Mouse (Mus musculus) liver, postnatal 0 days (tissue): Measurements from ENCODE around the gene Mrps12. TPM values are rescaled to one million over a fixed set of nuclear protein-coding genes. Genes with fewer than 3 reads are reported as not detected.
"Not testable (repeated sequence)": the region's sequence is repeated elsewhere in the genome, so short reads cannot be mapped to it uniquely, and the experiment has no call there.

Experiments used
- ATAC-seq: fragments of 200-750 bp; cut with Nextera tagmentation; 2 replicates; pipeline ENCODE4 v1.8.0; 2017; ENCODE audit warnings: mild to moderate bottlenecking, moderate library complexity
- DNase-seq: peaks from one replicate; pipeline ENCODE4 v3.0.0-alpha.2; 2016
- H3K27ac ChIP-seq: fragments of 300-500 bp; sonication (generic); 2 replicates; pipeline ENCODE4 v1.5.1; 2014; ENCODE audit warnings: antibody characterized with exemption, moderate library complexity, mild to moderate bottlenecking, low read depth
- H3K27me3 ChIP-seq: fragments of 300-500 bp; sonication (generic); 2 replicates; pipeline ENCODE4 v1.6.1; 2014; ENCODE audit warnings: low read length, control low read depth, mixed read lengths; ENCODE audit not compliant: insufficient read depth
- H3K36me3 ChIP-seq: fragments of 300-500 bp; sonication (generic); replicated peaks from 2 replicates; pipeline ENCODE4 v1.6.1; 2014; ENCODE audit warnings: mild to moderate bottlenecking, control low read depth, low read length, moderate library complexity, mixed read lengths; ENCODE audit not compliant: insufficient read depth
- H3K4me1 ChIP-seq: fragments of 300-500 bp; sonication (generic); 2 replicates; pipeline ENCODE4 v1.6.1; 2014; ENCODE audit warnings: antibody characterized with exemption, mild to moderate bottlenecking, control low read depth; ENCODE audit not compliant: insufficient read depth
- H3K4me2 ChIP-seq: fragments of 300-500 bp; sonication (generic); 2 replicates; pipeline ENCODE4 v1.6.1; 2014; ENCODE audit warnings: low read depth, mild to moderate bottlenecking, low read length, moderate library complexity, mixed read lengths
- H3K4me3 ChIP-seq: fragments of 300-500 bp; sonication (generic); 2 replicates; pipeline ENCODE4 v1.5.1; 2014; ENCODE audit warnings: low read depth, low read length
- H3K9ac ChIP-seq: fragments of 300-500 bp; sonication (generic); replicated peaks from 2 replicates; pipeline ENCODE4 v1.6.1; 2014; ENCODE audit warnings: mild to moderate bottlenecking, moderate library complexity
- H3K9me3 ChIP-seq: fragments of 300-500 bp; sonication (generic); 2 replicates; pipeline ENCODE4 v1.6.1; 2016; ENCODE audit warnings: mild to moderate bottlenecking, control low read depth, low read length, mixed read lengths
- CTCF ChIP-seq: sonication (generic); IDR thresholded peaks from 2 replicates; pipeline ENCODE4 v1.5.1; 2016; ENCODE audit warnings: antibody characterized with exemption, low read depth
- EP300 ChIP-seq: IDR thresholded peaks from 2 replicates; pipeline ENCODE4 v1.6.1; 2016; ENCODE audit warnings: antibody characterized with exemption, low read depth, mild to moderate bottlenecking
- WGBS: fragments of 180-500 bp; shearing (Covaris S2); extraction: QIAGEN DNeasy Blood & Tissue Kit; methylation state at CpG from one replicate; pipeline ENCODE4 v1.1.7; 2014; ENCODE audit not compliant: insufficient replicate concordance; 5-methylcytosine and 5-hydroxymethylcytosine counted together
- polyA plus RNA-seq: library from polyadenylated mRNA; unstranded; fragments of >200 nt; fragmentation: Nextera tagmentation; extraction: Ambion mirVana; gene quantifications from 2 replicates; pipeline ENCODE4 v1.2.1, GENCODE M21; 2015

Mrps12 gene
- polyA plus RNA-seq, 1 experiment from 2014 or later, result 77.2 TPM

- H3K36me3 ChIP-seq, result no peaks in the 10 kb centered on the region
These were observed 32.2 kb downstream of the Mrps12 start for GRCm38 (mm10) chr7:28709454-28709853.

GRCm38 (mm10) chr7:28702601-28703143 lies 38.9 kb downstream of the Mrps12 start:
- no peak for DNase-seq
- no peak overlapping the region for H3K4me3 ChIP-seq

More at GRCm38 (mm10) chr7:28709454-28709853, 32.2 kb downstream of the Mrps12 start:
- Histone ChIP-seq H3K4me2 (no peak overlapping the region), H3K9ac (no peak overlapping the region), H3K4me3 (no peak overlapping the region), H3K27ac (no peak overlapping the region), H3K27me3 (no peaks in the 10 kb centered on the region), H3K9me3 (peaks cover 2% of the 10 kb centered on the region; the same call in 1 of the 2 replicates), H3K4me1 (no peaks in the 10 kb centered on the region)
- DNase-seq (no peak), ATAC-seq (no peak)
- TF ChIP-seq CTCF, result no peak
- TF ChIP-seq EP300, result no peak

GRCm38 (mm10) chr7:28701306-28701705 lies 40.3 kb downstream of the Mrps12 start:
- not testable (repeated sequence) for H3K27ac ChIP-seq, H3K27me3 ChIP-seq, DNase-seq, H3K4me2 ChIP-seq, ATAC-seq, H3K9me3 ChIP-seq, H3K9ac ChIP-seq, H3K36me3 ChIP-seq, H3K4me1 ChIP-seq, H3K4me3 ChIP-seq
- WGBS, result 93% methylated on average over 12 of the region's 12 CpGs

More at GRCm38 (mm10) chr7:28702601-28703143, 38.9 kb downstream of the Mrps12 start:
- Histone ChIP-seq H3K27me3 (no peaks in the 10 kb centered on the region), H3K36me3 (no peaks in the 10 kb centered on the region), H3K27ac (no peak overlapping the region), H3K4me2 (no peak overlapping the region), H3K4me1 (no peaks in the 10 kb centered on the region), H3K9ac (no peak overlapping the region), H3K9me3 (peaks cover 6% of the 10 kb centered on the region)
- no peak for ATAC-seq
- WGBS, result 41% methylated on average over 9 of the region's 9 CpGs
- TF ChIP-seq CTCF (no peak), EP300 (no peak)

- Histone ChIP-seq H3K36me3 (no peaks in the 10 kb centered on the region), H3K4me2 (no peak overlapping the region), H3K9me3 (peaks cover 4% of the 10 kb centered on the region), H3K27me3 (no peaks in the 10 kb centered on the region), H3K27ac (no peak overlapping the region), H3K4me3 (no peak overlapping the region), H3K4me1 (no peaks in the 10 kb centered on the region), H3K9ac (no peak overlapping the region)
- TF ChIP-seq CTCF (no peak), EP300 (no peak)
- 86% methylated on average over 4 of the region's 4 CpGs for WGBS
- no peak for DNase-seq
- ATAC-seq, result no peak
These were observed 41.4 kb downstream of the Mrps12 start for GRCm38 (mm10) chr7:28700269-28700668.

GRCm38 (mm10) chr7:28697277-28697676 lies 44.3 kb downstream of the Mrps12 start:
- Histone ChIP-seq H3K9ac (no peak overlapping the region), H3K9me3 (peaks cover 4% of the 10 kb centered on the region), H3K36me3 (no peaks in the 10 kb centered on the region), H3K4me2 (no peak overlapping the region), H3K4me3 (no peak overlapping the region), H3K27me3 (peaks cover 21% of the 10 kb centered on the region), H3K27ac (no peak overlapping the region), H3K4me1 (peaks cover 7% of the 10 kb centered on the region; the same call in 1 of the 2 replicates)
- no peak for ATAC-seq
- WGBS, result 79% methylated on average over 11 of the region's 11 CpGs
- DNase-seq, result no peak
- no peak for TF ChIP-seq CTCF
- no peak for TF ChIP-seq EP300

- H3K36me3 ChIP-seq, result no peaks in the 10 kb centered on the region
- DNase-seq (no peak), ATAC-seq (no peak)
- no peak overlapping the region for H3K4me2 ChIP-seq
- H3K4me1 ChIP-seq, result peaks cover 7% of the 10 kb centered on the region; the same call in 1 of the 2 replicates
- H3K27ac ChIP-seq, result no peak overlapping the region
- no peak overlapping the region for H3K9ac ChIP-seq
- peaks cover 21% of the 10 kb centered on the region for H3K27me3 ChIP-seq
- WGBS, result 50% methylated on average over 8 of the region's 8 CpGs
- no peaks in the 10 kb centered on the region for H3K9me3 ChIP-seq
- no peak for TF ChIP-seq CTCF
- no peak overlapping the region for H3K4me3 ChIP-seq
These were observed 46.6 kb downstream of the Mrps12 start for GRCm38 (mm10) chr7:28694966-28695511.

- Histone ChIP-seq H3K4me2 (peak overlapping the region; percentile 31; the same call in 1 of the 2 replicates), H3K27me3 (peaks cover 21% of the 10 kb centered on the region), H3K4me1 (peaks cover 7% of the 10 kb centered on the region; the same call in 1 of the 2 replicates), H3K4me3 (no peak overlapping the region), H3K27ac (no peak overlapping the region), H3K9ac (no peak overlapping the region), H3K9me3 (no peaks in the 10 kb centered on the region), H3K36me3 (no peaks in the 10 kb centered on the region)
- TF ChIP-seq CTCF (no peak), EP300 (no peak)
- ATAC-seq (no peak), DNase-seq (no peak)
- 19% methylated on average over 14 of the region's 14 CpGs for WGBS
These were observed 47.2 kb downstream of the Mrps12 start for GRCm38 (mm10) chr7:28694423-28694822.
